Mouse (Mus musculus) MEL (cell line): ENCODE data around the gene Rad51b. TPM values are rescaled to one million over a fixed set of nuclear protein-coding genes. Genes with fewer than 3 reads are reported as not detected.

ENCODE experiments used
- DNase-seq: peaks from one replicate; pipeline ENCODE4 v3.0.0; 2011; ENCODE audit warnings: low read depth, low spot score
- H3K27ac ChIP-seq: 2 replicates; pipeline ENCODE4 v1.5.1; 2012; ENCODE audit warnings: low read depth, mild to moderate bottlenecking, control low read depth, low read length, moderate library complexity; ENCODE audit not compliant: control insufficient read depth
- H3K27me3 ChIP-seq, 2 experiments: fragments of 150-350 bp in 1 of 2; sonication (generic) in 1 of 2; 2 replicates each; pipeline ENCODE4 v1.6.1; 2012; ENCODE audit warnings: low read length in 2 of 2, mild to moderate bottlenecking in 2 of 2, improper control_type of control experiment in 1 of 2, moderate library complexity in 1 of 2; ENCODE audit not compliant: insufficient read depth in 2 of 2, control insufficient read depth in 1 of 2
- H3K36me3 ChIP-seq, 2 experiments: 2 replicates each; pipeline ENCODE4 v1.6.1; 2012 to 2014; ENCODE audit warnings: low read length in 2 of 2, improper control_type of control experiment in 1 of 2, inconsistent platforms in 1 of 2, mild to moderate bottlenecking in 1 of 2; ENCODE audit not compliant: insufficient read depth in 2 of 2, control insufficient read depth in 1 of 2
- H3K4me1 ChIP-seq, 2 experiments: fragments of 150-350 bp in 1 of 2; sonication (generic) in 1 of 2; 2 replicates each; pipeline ENCODE4 v1.6.1; 2012; ENCODE audit warnings: low read length in 2 of 2, improper control_type of control experiment in 1 of 2, mild to moderate bottlenecking in 1 of 2; ENCODE audit not compliant: insufficient read depth in 2 of 2, control insufficient read depth in 1 of 2
- H3K4me3 ChIP-seq, 2 experiments: fragments of 150-350 bp in 1 of 2; sonication (generic) in 1 of 2; 2 replicates each; pipeline ENCODE4 v1.5.1; 2012; ENCODE audit warnings: low read depth in 2 of 2, low read length in 2 of 2, mild to moderate bottlenecking in 2 of 2, moderate library complexity in 2 of 2, control low read depth in 1 of 2, improper control_type of control experiment in 1 of 2; ENCODE audit not compliant: control insufficient read depth in 1 of 2, insufficient read depth in 1 of 2
- H3K79me2 ChIP-seq: 2 replicates; pipeline ENCODE4 v1.6.1; 2012; ENCODE audit warnings: mild to moderate bottlenecking, low read length, moderate library complexity; ENCODE audit not compliant: control insufficient read depth, poor library complexity, insufficient read depth
- H3K9ac ChIP-seq: 2 replicates; pipeline ENCODE4 v1.6.1; 2012; ENCODE audit warnings: low read depth, mild to moderate bottlenecking, control low read depth, low read length, moderate library complexity; ENCODE audit not compliant: control insufficient read depth, poor library complexity, severe bottlenecking
- H3K9me3 ChIP-seq: fragments of 150-350 bp; sonication (generic); replicated peaks from 2 replicates; pipeline ENCODE4 v1.6.1; 2012; ENCODE audit warnings: mild to moderate bottlenecking, low read length, improper control_type of control experiment, moderate library complexity; ENCODE audit not compliant: insufficient read depth
- BHLHE40 ChIP-seq: IDR thresholded peaks from 2 replicates; pipeline ENCODE4 v1.6.1; 2012; ENCODE audit warnings: low read depth, mild to moderate bottlenecking, inconsistent platforms, low read length, improper control_type of control experiment, borderline replicate concordance
- CHD1 ChIP-seq: IDR thresholded peaks from 2 replicates; pipeline ENCODE4 v1.6.1; 2012; ENCODE audit warnings: low read depth, mild to moderate bottlenecking, inconsistent platforms, low read length, improper control_type of control experiment
- CHD2 ChIP-seq: IDR thresholded peaks from 2 replicates; pipeline ENCODE4 v1.6.1; 2011; ENCODE audit warnings: low read length, improper control_type of control experiment
- CTCF ChIP-seq, 3 experiments: IDR thresholded peaks in 2 of 3; conservative IDR thresholded peaks in 1 of 3; 2 replicates each; pipeline ENCODE4 v1.5.1; 2011 to 2012; ENCODE audit warnings: low read length in 3 of 3, low read depth in 2 of 3, mild to moderate bottlenecking in 2 of 3, improper control_type of control experiment in 1 of 3, inconsistent platforms in 1 of 3, mixed read lengths in 1 of 3, moderate library complexity in 1 of 3; ENCODE audit not compliant: control insufficient read depth in 1 of 3, insufficient read depth in 1 of 3, poor library complexity in 1 of 3, severe bottlenecking in 1 of 3
- E2F4 ChIP-seq: IDR thresholded peaks from 2 replicates; pipeline ENCODE4 v1.6.1; 2011; ENCODE audit warnings: low read depth, low read length, improper control_type of control experiment, borderline replicate concordance
- ELF1 ChIP-seq: IDR thresholded peaks from 2 replicates; pipeline ENCODE4 v1.6.1; 2014; ENCODE audit warnings: low read depth, mild to moderate bottlenecking, inconsistent platforms, low read length, improper control_type of control experiment, moderate library complexity
- ETS1 ChIP-seq: IDR thresholded peaks from 2 replicates; pipeline ENCODE4 v1.6.1; 2012; ENCODE audit warnings: low read depth, mild to moderate bottlenecking, inconsistent platforms, low read length, improper control_type of control experiment, moderate library complexity
- GABPA ChIP-seq: IDR thresholded peaks from 2 replicates; pipeline ENCODE4 v1.6.1; 2012; ENCODE audit warnings: low read depth, mild to moderate bottlenecking, inconsistent platforms, low read length, improper control_type of control experiment, moderate library complexity
- HCFC1 ChIP-seq: IDR thresholded peaks from 2 replicates; pipeline ENCODE4 v1.6.1; 2012; ENCODE audit warnings: low read depth, mild to moderate bottlenecking, inconsistent platforms, low read length, improper control_type of control experiment, moderate library complexity
- JUND ChIP-seq: IDR thresholded peaks from 2 replicates; pipeline ENCODE4 v1.6.1; 2011; ENCODE audit warnings: low read depth, mild to moderate bottlenecking, improper control_type of control experiment, low read length
- KAT2A ChIP-seq: conservative IDR thresholded peaks from 2 replicates; pipeline ENCODE4 v1.6.1; 2012; ENCODE audit warnings: low read depth, low read length, improper control_type of control experiment, inconsistent platforms
- MAFK ChIP-seq: IDR thresholded peaks from 2 replicates; pipeline ENCODE4 v1.6.1; 2011; ENCODE audit warnings: low read depth, mild to moderate bottlenecking, low read length, improper control_type of control experiment, borderline replicate concordance
- MAX ChIP-seq: IDR thresholded peaks from 2 replicates; pipeline ENCODE4 v1.6.1; 2011; ENCODE audit warnings: low read length, improper control_type of control experiment
- MAZ ChIP-seq: IDR thresholded peaks from 2 replicates; pipeline ENCODE4 v1.6.1; 2012; ENCODE audit warnings: low read depth, mild to moderate bottlenecking, inconsistent platforms, low read length, improper control_type of control experiment
- MEF2A ChIP-seq: IDR thresholded peaks from 2 replicates; pipeline ENCODE4 v1.6.1; 2014; ENCODE audit warnings: low read depth, mild to moderate bottlenecking, inconsistent platforms, low read length, improper control_type of control experiment; ENCODE audit not compliant: poor library complexity, insufficient replicate concordance, severe bottlenecking; ENCODE audit errors: extremely low read depth
- MXI1 ChIP-seq: IDR thresholded peaks from 2 replicates; pipeline ENCODE4 v1.6.1; 2011; ENCODE audit warnings: mild to moderate bottlenecking, low read depth, low read length, improper control_type of control experiment
- MYB ChIP-seq: IDR thresholded peaks from 2 replicates; pipeline ENCODE4 v1.6.1; 2011; ENCODE audit warnings: mild to moderate bottlenecking, low read depth, low read length, improper control_type of control experiment
- NRF1 ChIP-seq: IDR thresholded peaks from 2 replicates; pipeline ENCODE4 v1.6.1; 2014; ENCODE audit warnings: low read depth, mild to moderate bottlenecking, inconsistent platforms, low read length, improper control_type of control experiment, moderate library complexity; ENCODE audit not compliant: poor library complexity, insufficient read depth, severe bottlenecking
- POLR2A ChIP-seq, 2 experiments: IDR thresholded peaks; 2 replicates each; pipeline ENCODE4 v1.6.1; 2011 to 2012; ENCODE audit warnings: low read length in 2 of 2, mild to moderate bottlenecking in 2 of 2, control low read depth in 1 of 2, improper control_type of control experiment in 1 of 2, low read depth in 1 of 2, moderate library complexity in 1 of 2; ENCODE audit not compliant: control insufficient read depth in 1 of 2, insufficient read depth in 1 of 2, poor library complexity in 1 of 2
- RCOR1 ChIP-seq: IDR thresholded peaks from 2 replicates; pipeline ENCODE4 v1.6.1; 2012; ENCODE audit warnings: low read depth, mild to moderate bottlenecking, inconsistent platforms, low read length, improper control_type of control experiment
- SMC3 ChIP-seq: IDR thresholded peaks from 2 replicates; pipeline ENCODE4 v1.6.1; 2011; ENCODE audit warnings: low read depth, low read length, improper control_type of control experiment
- TAL1 ChIP-seq: IDR thresholded peaks from 2 replicates; pipeline ENCODE4 v1.6.1; 2012; ENCODE audit warnings: mild to moderate bottlenecking, inconsistent platforms, low read length, moderate library complexity, mixed read lengths
- TCF12 ChIP-seq: IDR thresholded peaks from 2 replicates; pipeline ENCODE4 v1.6.1; 2014; ENCODE audit warnings: low read depth, mild to moderate bottlenecking, inconsistent platforms, low read length, improper control_type of control experiment, moderate library complexity
- USF1 ChIP-seq: IDR thresholded peaks from 2 replicates; pipeline ENCODE4 v1.6.1; 2014; ENCODE audit warnings: low read depth, mild to moderate bottlenecking, inconsistent platforms, low read length, improper control_type of control experiment, moderate library complexity
- ZKSCAN1 ChIP-seq: IDR thresholded peaks from 2 replicates; pipeline ENCODE4 v1.6.1; 2012; ENCODE audit warnings: low read depth, mild to moderate bottlenecking, inconsistent platforms, low read length, improper control_type of control experiment, moderate library complexity
- ZMIZ1 ChIP-seq: IDR thresholded peaks from 2 replicates; pipeline ENCODE4 v1.6.1; 2012; ENCODE audit warnings: low read depth, mild to moderate bottlenecking, inconsistent platforms, low read length, improper control_type of control experiment, moderate library complexity
- polyA plus RNA-seq, 2 experiments: library from polyadenylated mRNA; stranded (reverse) in 1 of 2; unstranded in 1 of 2; fragments of >175 nt in 1 of 2; fragments of >200 nt in 1 of 2; gene quantifications; 2 replicates each; pipeline versions ENCODE4 v1.2.1 to v1.2.4; 2012; ENCODE audit warnings: low replicate concordance in 2 of 2, low read depth in 1 of 2; ENCODE audit not compliant: insufficient read length in 2 of 2, insufficient read depth in 1 of 2, missing spikeins in 1 of 2
- total RNA-seq: library from RNA; depleted of rRNA; stranded (reverse); fragments of 300-350 nt; gene quantifications from 2 replicates; pipeline ENCODE4 v1.2.3, GENCODE M21; 2012

The Rad51b gene
- total and polyA plus RNA-seq, 3 experiments: 3.6 to 5.7 TPM; not detected in 1

DNA sequence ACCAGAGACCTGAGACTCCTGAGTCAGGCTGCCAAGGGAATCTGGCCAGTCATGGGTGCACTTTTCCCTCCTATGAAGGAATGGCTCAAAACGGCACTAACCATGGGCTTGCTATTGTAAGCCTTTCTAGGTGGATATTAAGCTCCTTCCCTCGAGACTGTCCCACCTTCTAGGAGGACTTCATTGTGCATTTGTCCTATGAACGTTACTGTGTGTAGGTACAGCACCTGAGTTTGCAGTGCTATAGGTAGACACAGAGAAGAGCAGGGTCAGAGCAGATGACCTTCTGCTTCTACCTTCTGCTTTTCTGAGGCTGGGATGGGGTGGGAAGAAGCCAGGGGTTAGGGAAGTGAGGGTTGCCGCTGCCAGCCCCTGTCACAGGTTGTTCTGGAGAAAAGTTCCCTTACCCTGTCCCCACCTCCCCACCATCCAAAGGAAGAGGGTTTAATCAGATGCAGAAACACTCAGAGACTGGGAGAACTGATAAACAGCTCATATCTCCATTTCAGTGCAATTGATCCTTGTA lies 329.5 kb downstream of the Rad51b start:
- no peaks in the 10 kb centered on the region for H3K9me3 ChIP-seq

DNA sequence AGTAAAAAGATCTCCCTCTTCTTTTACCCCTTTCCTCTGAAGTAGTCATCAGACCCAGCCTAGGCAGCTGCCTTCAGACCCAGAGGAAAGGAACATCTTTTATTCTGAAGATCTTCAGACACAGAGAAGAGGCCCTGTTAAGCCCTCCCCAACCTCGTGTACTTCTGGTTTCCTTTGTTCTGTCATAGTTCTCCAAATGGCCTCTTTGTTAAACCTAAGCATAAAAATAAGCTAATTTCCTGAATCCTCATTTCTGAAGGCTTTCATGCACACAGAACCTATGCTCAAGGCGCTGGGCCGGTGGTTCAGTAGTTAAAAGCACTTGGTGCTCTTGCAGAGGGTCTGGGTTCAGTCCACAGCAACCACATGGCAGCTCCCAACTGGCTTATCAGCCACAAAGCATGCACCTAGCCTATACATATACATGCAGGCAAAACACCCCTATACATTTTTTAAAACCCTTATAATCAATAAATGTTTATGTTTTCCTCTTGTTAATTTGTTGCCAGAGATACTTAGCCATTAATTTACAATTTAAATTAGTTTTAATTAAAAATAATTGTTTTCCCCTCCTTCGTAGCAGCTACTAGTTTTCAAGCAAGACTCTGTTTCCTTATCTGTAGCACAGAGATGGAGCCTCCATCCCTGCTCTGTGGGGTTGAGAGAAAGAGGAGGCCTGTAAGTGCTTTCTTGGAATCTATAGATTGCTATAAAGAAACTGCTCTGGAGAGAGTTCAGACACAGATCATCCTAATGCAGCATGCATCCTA lies 330.5 kb downstream of the Rad51b start:
- Histone ChIP-seq H3K27me3 (no peaks in the 10 kb centered on the region), H3K9ac (no peak overlapping the region), H3K27ac (no peak overlapping the region), H3K4me1 (peaks cover 0 to 3% of the 10 kb centered on the region in 2 experiments; a peak in 1 of 4 replicates), H3K4me3 (no peak overlapping the region)
- TF ChIP-seq ETS1 (no peak), MEF2A (no peak), NRF1 (no peak), MYB (no peak), ZMIZ1 (no peak), MXI1 (no peak), SMC3 (no peak), TAL1 (no peak), BHLHE40 (no peak), POLR2A (IDR thresholded peaks at IDR 0.05; ENCODE audit: control insufficient read depth in 1 of 2, insufficient read depth in 1 of 2, low read depth in 1 of 2, low read length in 2 of 2, poor library complexity in 1 of 2) (no peak), JUND (no peak), CTCF (IDR thresholded peaks at IDR 0.05 in 2 of 3, conservative IDR thresholded peaks at IDR 0.05 in 1 of 3; ENCODE audit: control insufficient read depth in 1 of 3, insufficient read depth in 1 of 3, low read depth in 2 of 3, low read length in 3 of 3, poor library complexity in 1 of 3, severe bottlenecking in 1 of 3) (no peak), GABPA (no peak), ZKSCAN1 (no peak), MAZ (no peak), CHD1 (no peak), USF1 (no peak), CHD2 (no peak), RCOR1 (no peak), MAX (no peak)
- TF ChIP-seq, all 39 proteins: peak for 0
- H3K79me2 ChIP-seq: no peaks in the 10 kb centered on the region
- H3K9me3 ChIP-seq: no peaks in the 10 kb centered on the region
- H3K36me3 ChIP-seq: no peaks in the 10 kb centered on the region
- DNase-seq: no peak

More for the DNA sequence above, 329.5 kb downstream of the Rad51b start:
- Histone ChIP-seq H3K27ac (no peak overlapping the region), H3K27me3 (no peaks in the 10 kb centered on the region), H3K4me1 (peaks cover 0 to 3% of the 10 kb centered on the region in 2 experiments; a peak in 1 of 4 replicates), H3K79me2 (no peaks in the 10 kb centered on the region), H3K9ac (no peak overlapping the region), H3K4me3 (no peak overlapping the region), H3K36me3 (no peaks in the 10 kb centered on the region)
- TF ChIP-seq MAZ: no peak
- TF ChIP-seq MYB: no peak
- TF ChIP-seq GABPA: no peak
- no peak for TF ChIP-seq ELF1
- no peak for TF ChIP-seq KAT2A
- no peak for TF ChIP-seq E2F4
- TF ChIP-seq MAFK: no peak
- TF ChIP-seq HCFC1: no peak
- TF ChIP-seq TCF12: no peak
- DNase-seq: no peak
